Mouse (Mus musculus) heart, embryonic 13.5 days (tissue): ENCODE data around the gene Clcf1. TPM values are rescaled to one million over a fixed set of nuclear protein-coding genes. Genes with fewer than 3 reads are reported as not detected.
"Not testable (repeated sequence)": the region's sequence is repeated elsewhere in the genome, so short reads cannot be mapped to it uniquely, and the experiment has no call there.

Experiments used
- ATAC-seq: fragments of 200-750 bp; cut with Nextera tagmentation; 2 replicates; pipeline ENCODE4 v1.8.0; 2017; ENCODE audit warnings: moderate TSS enrichment; ENCODE audit not compliant: insufficient number of reproducible peaks, low FRiP score, low TSS enrichment; ENCODE audit errors: extremely low read depth
- H3K27ac ChIP-seq: fragments of 300-500 bp; sonication (generic); replicated peaks from 2 replicates; pipeline ENCODE4 v1.5.1; 2015; ENCODE audit warnings: moderate library complexity, mild to moderate bottlenecking, inconsistent platforms
- H3K27me3 ChIP-seq: fragments of 300-500 bp; sonication (generic); replicated peaks from 2 replicates; pipeline ENCODE4 v1.6.1; 2015; ENCODE audit warnings: mild to moderate bottlenecking, inconsistent platforms
- H3K36me3 ChIP-seq: fragments of 300-500 bp; sonication (generic); 2 replicates; pipeline ENCODE4 v1.6.1; 2015; ENCODE audit warnings: mild to moderate bottlenecking, inconsistent platforms
- H3K4me1 ChIP-seq: fragments of 300-500 bp; sonication (generic); 2 replicates; pipeline ENCODE4 v1.6.1; 2015; ENCODE audit warnings: inconsistent platforms
- H3K4me2 ChIP-seq: fragments of 300-500 bp; sonication (generic); 2 replicates; pipeline ENCODE4 v1.6.1; 2015; ENCODE audit warnings: inconsistent platforms, mild to moderate bottlenecking, moderate library complexity
- H3K4me3 ChIP-seq: fragments of 300-500 bp; sonication (generic); 2 replicates; pipeline ENCODE4 v1.5.1; 2015; ENCODE audit warnings: moderate library complexity, mild to moderate bottlenecking, inconsistent platforms
- H3K9ac ChIP-seq: fragments of 300-500 bp; sonication (generic); 2 replicates; pipeline ENCODE4 v1.6.1; 2015; ENCODE audit warnings: inconsistent platforms, mild to moderate bottlenecking, moderate library complexity
- H3K9me3 ChIP-seq: fragments of 300-500 bp; sonication (generic); 2 replicates; pipeline ENCODE4 v1.6.1; 2016; ENCODE audit warnings: inconsistent platforms
- WGBS: fragments of 180-500 bp; shearing (Covaris S2); methylation state at CpG from one replicate; pipeline ENCODE4 v1.1.7; 2015; ENCODE audit warnings: mixed read lengths; 5-methylcytosine and 5-hydroxymethylcytosine counted together
- polyA plus RNA-seq: library from polyadenylated mRNA; unstranded; fragments of >200 nt; fragmentation: Nextera tagmentation; extraction: Ambion mirVana; gene quantifications from 2 replicates; pipeline ENCODE4 v1.2.1, GENCODE M21; 2015

Gene Clcf1
- polyA plus RNA-seq, 1 experiment from 2014 or later: 1.9 TPM

- H3K4me3 ChIP-seq: peak overlapping the region; percentile 69; the same call in 1 of the 2 replicates
- H3K4me2 ChIP-seq: peak overlapping the region; percentile 80
- no peak for ATAC-seq
- H3K9ac ChIP-seq: 0 out of 2 replicates have a peak overlapping the region, but pooled peaks have one; percentile 84
- H3K27me3 ChIP-seq: peaks cover 26% of the 10 kb centered on the region
- peaks cover 20% of the 10 kb centered on the region for H3K4me1 ChIP-seq
- no peaks in the 10 kb centered on the region for H3K36me3 ChIP-seq
- 78% methylated on average over 7 of the region's 7 CpGs for WGBS
- H3K27ac ChIP-seq: no peak overlapping the region
- no peaks in the 10 kb centered on the region for H3K9me3 ChIP-seq
These were observed 18.6 kb downstream of the Clcf1 start for GRCm38 (mm10) chr19:4232651-4233050.

GRCm38 (mm10) chr19:4234548-4234947 lies 20.5 kb downstream of the Clcf1 start:
- 66% methylated on average over 4 of the region's 4 CpGs for WGBS
- no peak overlapping the region for H3K27ac ChIP-seq
- no peak for ATAC-seq
- H3K4me1 ChIP-seq: peaks cover 18% of the 10 kb centered on the region
- no peak overlapping the region for H3K4me3 ChIP-seq
- peaks cover 14% of the 10 kb centered on the region for H3K27me3 ChIP-seq
- no peaks in the 10 kb centered on the region for H3K36me3 ChIP-seq
- H3K9ac ChIP-seq: no peak overlapping the region
- no peaks in the 10 kb centered on the region for H3K9me3 ChIP-seq
- no peak overlapping the region for H3K4me2 ChIP-seq

- Histone ChIP-seq H3K9me3 (0 out of 2 replicates have a peak, but pooled peaks cover 2% of the 10 kb centered on the region), H3K36me3 (no peaks in the 10 kb centered on the region), H3K27me3 (peaks cover 11% of the 10 kb centered on the region; the same call in 1 of the 2 replicates), H3K4me2 (no peak overlapping the region), H3K9ac (no peak overlapping the region), H3K27ac (no peak overlapping the region), H3K4me1 (no peaks in the 10 kb centered on the region), H3K4me3 (no peak overlapping the region)
- 60% methylated on average over 8 of the region's 8 CpGs for whole genome bisulfite sequencing
- ATAC-seq: no peak
These were observed 26.2 kb downstream of the Clcf1 start for GRCm38 (mm10) chr19:4240247-4240668.

- no peak for ATAC-seq
- Histone ChIP-seq H3K4me2 (no peak overlapping the region), H3K27me3 (no peaks in the 10 kb centered on the region), H3K4me3 (no peak overlapping the region), H3K36me3 (no peaks in the 10 kb centered on the region), H3K27ac (no peak overlapping the region), H3K9me3 (0 out of 2 replicates have a peak, but pooled peaks cover 2% of the 10 kb centered on the region), H3K4me1 (no peaks in the 10 kb centered on the region), H3K9ac (no peak overlapping the region)
- WGBS: 62% methylated on average over 3 of the region's 3 CpGs
These were observed 28.4 kb downstream of the Clcf1 start for GRCm38 (mm10) chr19:4242416-4242815.

GRCm38 (mm10) chr19:4244775-4245174 lies 30.7 kb downstream of the Clcf1 start:
- WGBS: 71% methylated on average over 6 of the region's 6 CpGs
- H3K4me2 ChIP-seq: no peak overlapping the region
- no peak for ATAC-seq
- no peak overlapping the region for H3K4me3 ChIP-seq
- H3K27me3 ChIP-seq: no peaks in the 10 kb centered on the region
- H3K27ac ChIP-seq: no peak overlapping the region
- H3K4me1 ChIP-seq: no peaks in the 10 kb centered on the region
- no peak overlapping the region for H3K9ac ChIP-seq
- H3K9me3 ChIP-seq: 0 out of 2 replicates have a peak, but pooled peaks cover 2% of the 10 kb centered on the region
- no peaks in the 10 kb centered on the region for H3K36me3 ChIP-seq

- Histone ChIP-seq H3K4me1 (no peaks in the 10 kb centered on the region), H3K4me3 (no peak overlapping the region), H3K4me2 (no peak overlapping the region), H3K36me3 (no peaks in the 10 kb centered on the region), H3K9ac (no peak overlapping the region), H3K27me3 (0 out of 2 replicates have a peak, but pooled peaks cover 3% of the 10 kb centered on the region), H3K27ac (no peak overlapping the region), H3K9me3 (0 out of 2 replicates have a peak, but pooled peaks cover 2% of the 10 kb centered on the region)
- no peak for ATAC-seq
- 51% methylated on average over 1 of the region's 1 CpGs for WGBS
These were observed 33.0 kb downstream of the Clcf1 start for GRCm38 (mm10) chr19:4247010-4247409.

- H3K4me1 ChIP-seq, H3K36me3 ChIP-seq, ATAC-seq, H3K9ac ChIP-seq, H3K4me3 ChIP-seq, H3K27me3 ChIP-seq, H3K27ac ChIP-seq, H3K4me2 ChIP-seq, H3K9me3 ChIP-seq: not testable (repeated sequence)
- 58% methylated on average over 1 of the region's 1 CpGs for WGBS
These were observed 34.6 kb downstream of the Clcf1 start for GRCm38 (mm10) chr19:4248683-4249082.

GRCm38 (mm10) chr19:4254230-4254629 lies 40.2 kb downstream of the Clcf1 start:
- WGBS: 73% methylated on average over 7 of the region's 7 CpGs
- ATAC-seq: no peak
- H3K4me3 ChIP-seq: no peak overlapping the region

GRCm38 (mm10) chr19:4255583-4256162 lies 41.6 kb downstream of the Clcf1 start:
- H3K4me3 ChIP-seq: no peak overlapping the region
- H3K9me3 ChIP-seq: no peaks in the 10 kb centered on the region
- no peak for ATAC-seq
- H3K27ac ChIP-seq: no peak overlapping the region
- H3K4me2 ChIP-seq: no peak overlapping the region
- peaks cover 16% of the 10 kb centered on the region for H3K4me1 ChIP-seq
- WGBS: 68% methylated on average over 11 of the region's 11 CpGs
- H3K27me3 ChIP-seq: no peaks in the 10 kb centered on the region
- H3K9ac ChIP-seq: no peak overlapping the region
- no peaks in the 10 kb centered on the region for H3K36me3 ChIP-seq

More at GRCm38 (mm10) chr19:4254230-4254629, 40.2 kb downstream of the Clcf1 start:
- Histone ChIP-seq H3K27me3 (0 out of 2 replicates have a peak, but pooled peaks cover 3% of the 10 kb centered on the region), H3K4me1 (peaks cover 16% of the 10 kb centered on the region), H3K27ac (no peak overlapping the region), H3K9ac (no peak overlapping the region), H3K4me2 (no peak overlapping the region), H3K9me3 (no peaks in the 10 kb centered on the region), H3K36me3 (no peaks in the 10 kb centered on the region)

GRCm38 (mm10) chr19:4257216-4257896 lies 43.3 kb downstream of the Clcf1 start:
- peak; percentile 81 for ATAC-seq
- H3K27ac ChIP-seq: no peak overlapping the region
- H3K9me3 ChIP-seq: no peaks in the 10 kb centered on the region
- no peaks in the 10 kb centered on the region for H3K36me3 ChIP-seq
- H3K4me2 ChIP-seq: peak overlapping the region; percentile 97
- peak overlapping the region; percentile 76 for H3K4me3 ChIP-seq
- 0 out of 2 replicates have a peak, but pooled peaks cover 3% of the 10 kb centered on the region for H3K27me3 ChIP-seq
- H3K9ac ChIP-seq: peak overlapping the region; percentile 84
- WGBS: 2% methylated on average over 41 of the region's 41 CpGs
- peaks cover 16% of the 10 kb centered on the region for H3K4me1 ChIP-seq

- H3K9me3 ChIP-seq: no peaks in the 10 kb centered on the region
- no peak overlapping the region for H3K27ac ChIP-seq
- H3K4me2 ChIP-seq: peak overlapping the region; percentile 97
- H3K4me3 ChIP-seq: peak overlapping the region; percentile 76
- H3K36me3 ChIP-seq: no peaks in the 10 kb centered on the region
- peak overlapping the region; percentile 77 for H3K9ac ChIP-seq
- no peak for ATAC-seq
- 21% methylated on average over 12 of the region's 12 CpGs for WGBS
- H3K27me3 ChIP-seq: 0 out of 2 replicates have a peak, but pooled peaks cover 3% of the 10 kb centered on the region
- H3K4me1 ChIP-seq: peaks cover 16% of the 10 kb centered on the region
These were observed 43.8 kb downstream of the Clcf1 start for GRCm38 (mm10) chr19:4257897-4258252.
